Mouse (Mus musculus): ENCODE results near the gene Gm21992. TPM values are rescaled to one million over a fixed set of nuclear protein-coding genes. Genes with fewer than 3 reads are reported as not detected.

Gm21992 gene
- total and polyA plus RNA-seq, 2 experiments, result 4.8 to 23.6 TPM

DNA sequence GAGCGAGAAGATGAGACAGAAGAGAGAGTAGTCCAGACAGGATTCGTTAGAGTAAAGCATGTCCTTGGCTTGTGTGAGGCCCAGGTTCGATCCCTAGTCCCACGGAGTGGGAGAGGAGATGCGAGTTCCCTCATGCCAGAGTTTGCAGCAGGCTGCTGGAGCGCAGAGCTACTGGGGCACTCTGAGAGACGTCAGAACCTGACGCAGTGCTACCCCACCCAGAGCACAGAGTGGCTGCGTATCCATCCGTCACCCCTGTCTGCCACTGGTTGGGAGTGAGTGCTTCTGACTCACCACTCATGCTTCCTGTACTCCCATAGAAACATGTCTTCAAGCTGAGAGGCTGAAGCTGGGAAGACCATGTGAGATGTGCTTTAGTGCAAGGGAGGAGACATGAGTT, 69.9 kb downstream of the Gm21992 start:
- Histone ChIP-seq H3K36me3 (ENCODE audit: control insufficient read depth, insufficient read depth, low read length) (peaks cover 59% of the 10 kb centered on the region), H3K4me3 (ENCODE audit: insufficient read depth, low read depth, low read length) (no peak overlapping the region), H3K27ac (replicated peaks; ENCODE audit: insufficient read depth, low read depth, low read length) (no peak overlapping the region), H3K4me1 (ENCODE audit: control insufficient read depth, insufficient read depth, low read length) (no peaks in the 10 kb centered on the region), H3K9ac (ENCODE audit: low read depth, low read length) (no peak overlapping the region), H3K27me3 (ENCODE audit: control insufficient read depth, insufficient read depth, low read length) (no peaks in the 10 kb centered on the region), H3K79me2 (ENCODE audit: control insufficient read depth, insufficient read depth, low read length) (no peaks in the 10 kb centered on the region)
- no peak for DNase-seq (ENCODE audit: extremely low read depth, low read depth, low spot score)
- 85% methylated on average over 10 of the region's 10 CpGs for WGBS
- TF ChIP-seq CTCF (IDR thresholded peaks at IDR 0.05; ENCODE audit: low read depth, low read length), result no peak
- no peak for TF ChIP-seq POLR2A (IDR thresholded peaks at IDR 0.05; ENCODE audit: extremely low read depth, insufficient read depth, low read length)

DNA sequence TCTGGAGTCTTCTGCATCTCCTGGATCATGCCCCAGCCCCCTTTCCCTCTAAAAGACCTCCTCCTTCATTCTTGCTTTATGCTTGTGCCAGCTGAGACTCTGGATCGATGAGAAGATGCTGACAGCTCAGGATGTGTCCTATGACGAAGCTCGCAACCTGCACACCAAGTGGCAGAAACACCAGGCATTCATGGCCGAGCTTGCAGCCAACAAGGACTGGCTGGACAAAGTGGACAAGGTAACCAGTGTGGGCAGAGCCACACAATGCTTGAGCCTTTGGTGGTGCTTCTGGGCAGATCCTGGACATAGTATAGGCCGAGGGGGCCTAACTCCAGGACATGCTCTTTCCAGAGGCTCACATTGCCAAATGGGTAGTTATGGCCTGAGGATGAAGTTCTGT, 71.7 kb downstream of the Gm21992 start:
- H3K27me3 ChIP-seq (ENCODE audit: control insufficient read depth, insufficient read depth, low read length), result no peaks in the 10 kb centered on the region
- 96% methylated on average over 5 of the region's 5 CpGs for WGBS
- TF ChIP-seq CTCF (IDR thresholded peaks at IDR 0.05; ENCODE audit: low read depth, low read length), result no peak
- no peak for TF ChIP-seq POLR2A (IDR thresholded peaks at IDR 0.05; ENCODE audit: extremely low read depth, insufficient read depth, low read length)

DNA sequence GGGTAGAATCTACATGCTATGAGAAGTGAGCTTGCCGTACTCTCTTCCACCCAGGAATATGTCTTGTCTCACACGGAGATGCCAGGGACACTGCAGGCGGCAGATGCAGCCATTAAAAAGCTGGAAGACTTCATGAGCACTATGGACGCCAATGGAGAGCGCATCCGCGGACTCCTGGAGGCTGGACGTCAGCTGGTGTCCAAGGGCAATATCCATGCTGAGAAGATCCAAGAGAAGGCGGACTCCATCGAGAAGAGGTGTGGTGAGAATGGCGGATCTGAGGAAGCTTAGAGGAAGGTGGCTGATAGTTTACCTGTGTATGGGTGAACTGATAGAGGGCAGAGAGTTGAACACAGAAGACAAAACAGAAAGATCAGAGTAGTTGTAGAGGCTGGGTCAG, 72.4 kb downstream of the Gm21992 start:
- Histone ChIP-seq H3K4me1 (ENCODE audit: control insufficient read depth, insufficient read depth, low read length) (no peaks in the 10 kb centered on the region), H3K27me3 (ENCODE audit: control insufficient read depth, insufficient read depth, low read length) (no peaks in the 10 kb centered on the region), H3K79me2 (ENCODE audit: control insufficient read depth, insufficient read depth, low read length) (no peaks in the 10 kb centered on the region), H3K36me3 (ENCODE audit: control insufficient read depth, insufficient read depth, low read length) (peaks cover 42% of the 10 kb centered on the region), H3K4me3 (ENCODE audit: insufficient read depth, low read depth, low read length) (no peak overlapping the region), H3K9ac (ENCODE audit: low read depth, low read length) (no peak overlapping the region), H3K27ac (replicated peaks; ENCODE audit: insufficient read depth, low read depth, low read length) (no peak overlapping the region)
- WGBS, result 96% methylated on average over 11 of the region's 11 CpGs
- TF ChIP-seq POLR2A (IDR thresholded peaks at IDR 0.05; ENCODE audit: extremely low read depth, insufficient read depth, low read length), result no peak
- no peak for TF ChIP-seq CTCF (IDR thresholded peaks at IDR 0.05; ENCODE audit: low read depth, low read length)
- no peak for DNase-seq (ENCODE audit: extremely low read depth, low read depth, low spot score)

More for the DNA sequence above, 71.7 kb downstream of the Gm21992 start:
- Histone ChIP-seq H3K79me2 (ENCODE audit: control insufficient read depth, insufficient read depth, low read length) (no peaks in the 10 kb centered on the region), H3K4me3 (ENCODE audit: insufficient read depth, low read depth, low read length) (no peak overlapping the region), H3K36me3 (ENCODE audit: control insufficient read depth, insufficient read depth, low read length) (peaks cover 47% of the 10 kb centered on the region), H3K9ac (ENCODE audit: low read depth, low read length) (no peak overlapping the region), H3K4me1 (ENCODE audit: control insufficient read depth, insufficient read depth, low read length) (no peaks in the 10 kb centered on the region), H3K27ac (replicated peaks; ENCODE audit: insufficient read depth, low read depth, low read length) (no peak overlapping the region)
- DNase-seq (ENCODE audit: extremely low read depth, low read depth, low spot score), result no peak

DNA sequence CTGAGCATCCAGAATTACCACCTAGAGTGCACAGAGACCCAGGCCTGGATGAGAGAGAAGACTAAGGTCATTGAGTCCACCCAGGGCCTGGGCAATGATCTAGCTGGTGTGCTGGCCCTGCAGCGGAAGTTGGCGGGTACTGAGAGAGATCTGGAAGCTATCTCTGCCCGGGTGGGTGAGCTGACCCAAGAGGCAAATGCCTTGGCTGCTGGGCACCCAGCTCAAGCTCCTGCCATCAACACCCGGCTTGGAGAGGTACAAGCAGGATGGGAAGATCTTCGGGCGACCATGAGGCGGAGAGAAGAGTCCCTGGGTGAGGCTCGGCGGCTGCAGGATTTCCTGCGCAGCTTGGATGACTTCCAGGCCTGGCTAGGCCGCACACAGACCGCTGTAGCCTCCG, 73.5 kb downstream of the Gm21992 start:
- 85% methylated on average over 13 of the region's 13 CpGs for WGBS
- Histone ChIP-seq H3K27ac (replicated peaks; ENCODE audit: insufficient read depth, low read depth, low read length) (no peak overlapping the region), H3K9ac (ENCODE audit: low read depth, low read length) (no peak overlapping the region), H3K4me3 (ENCODE audit: insufficient read depth, low read depth, low read length) (no peak overlapping the region), H3K27me3 (ENCODE audit: control insufficient read depth, insufficient read depth, low read length) (no peaks in the 10 kb centered on the region), H3K36me3 (ENCODE audit: control insufficient read depth, insufficient read depth, low read length) (peaks cover 34% of the 10 kb centered on the region), H3K4me1 (ENCODE audit: control insufficient read depth, insufficient read depth, low read length) (no peaks in the 10 kb centered on the region), H3K79me2 (ENCODE audit: control insufficient read depth, insufficient read depth, low read length) (no peaks in the 10 kb centered on the region)
- DNase-seq (ENCODE audit: extremely low read depth, low read depth, low spot score), result no peak
- TF ChIP-seq CTCF (IDR thresholded peaks at IDR 0.05; ENCODE audit: low read depth, low read length) (no peak), POLR2A (IDR thresholded peaks at IDR 0.05; ENCODE audit: extremely low read depth, insufficient read depth, low read length) (no peak)

DNA sequence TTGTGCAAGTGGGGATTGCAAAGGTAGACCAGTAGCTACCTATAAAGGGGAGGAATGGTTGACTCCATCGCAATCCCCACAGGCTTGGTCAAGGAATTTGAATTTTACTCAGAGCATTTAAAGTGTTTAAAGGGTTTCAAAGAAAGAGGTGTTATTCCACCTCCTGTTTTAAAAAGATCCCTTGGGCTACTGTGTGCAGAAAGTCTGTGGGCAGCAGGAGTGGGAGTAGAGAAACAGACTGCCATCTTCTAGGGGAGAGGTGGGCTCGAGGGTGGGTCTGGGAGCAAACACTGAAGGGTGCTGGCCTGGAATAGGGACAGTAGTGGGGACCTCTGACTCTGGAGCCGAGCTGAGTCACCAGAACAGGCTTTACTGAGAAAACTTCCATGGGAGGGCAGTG, 78.4 kb downstream of the Gm21992 start:
- no peak for TF ChIP-seq CTCF (IDR thresholded peaks at IDR 0.05; ENCODE audit: low read depth, low read length)
- no peak for TF ChIP-seq POLR2A (IDR thresholded peaks at IDR 0.05; ENCODE audit: extremely low read depth, insufficient read depth, low read length)
- Histone ChIP-seq H3K4me1 (ENCODE audit: control insufficient read depth, insufficient read depth, low read length) (no peaks in the 10 kb centered on the region), H3K79me2 (ENCODE audit: control insufficient read depth, insufficient read depth, low read length) (no peaks in the 10 kb centered on the region), H3K4me3 (ENCODE audit: insufficient read depth, low read depth, low read length) (no peak overlapping the region), H3K36me3 (ENCODE audit: control insufficient read depth, insufficient read depth, low read length) (peaks cover 28% of the 10 kb centered on the region), H3K27me3 (ENCODE audit: control insufficient read depth, insufficient read depth, low read length) (no peaks in the 10 kb centered on the region), H3K27ac (replicated peaks; ENCODE audit: insufficient read depth, low read depth, low read length) (no peak overlapping the region), H3K9ac (ENCODE audit: low read depth, low read length) (no peak overlapping the region)
- 83% methylated on average over 3 of the region's 3 CpGs for WGBS
- no peak for DNase-seq (ENCODE audit: extremely low read depth, low read depth, low spot score)

DNA sequence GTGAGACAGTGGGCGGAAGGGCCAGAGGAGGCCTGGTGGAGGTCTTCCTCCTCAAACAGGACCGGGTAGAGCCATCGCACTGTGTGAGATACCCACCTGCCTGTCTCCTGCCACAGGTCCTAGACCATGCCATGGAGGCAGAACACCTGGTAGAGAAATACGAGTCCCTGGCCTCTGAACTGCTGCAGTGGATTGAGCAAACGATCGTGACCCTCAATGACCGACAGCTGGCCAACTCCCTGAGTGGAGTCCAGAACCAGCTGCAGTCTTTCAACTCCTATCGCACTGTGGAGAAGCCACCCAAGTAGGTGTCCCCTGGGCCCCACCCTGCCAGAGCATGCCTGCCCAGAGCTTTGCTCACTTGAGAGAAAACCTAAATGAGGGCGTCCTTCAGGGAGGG, 82.2 kb downstream of the Gm21992 start:
- Histone ChIP-seq H3K27ac (replicated peaks; ENCODE audit: insufficient read depth, low read depth, low read length) (no peak overlapping the region), H3K4me3 (ENCODE audit: insufficient read depth, low read depth, low read length) (no peak overlapping the region), H3K27me3 (ENCODE audit: control insufficient read depth, insufficient read depth, low read length) (no peaks in the 10 kb centered on the region), H3K9ac (ENCODE audit: low read depth, low read length) (no peak overlapping the region), H3K4me1 (ENCODE audit: control insufficient read depth, insufficient read depth, low read length) (no peaks in the 10 kb centered on the region), H3K36me3 (ENCODE audit: control insufficient read depth, insufficient read depth, low read length) (peaks cover 48% of the 10 kb centered on the region), H3K79me2 (ENCODE audit: control insufficient read depth, insufficient read depth, low read length) (peaks cover 6% of the 10 kb centered on the region; the same call in 1 of the 2 replicates)
- WGBS, result 57% methylated on average over 9 of the region's 9 CpGs
- TF ChIP-seq POLR2A (IDR thresholded peaks at IDR 0.05; ENCODE audit: extremely low read depth, insufficient read depth, low read length) (no peak), CTCF (IDR thresholded peaks at IDR 0.05; ENCODE audit: low read depth, low read length) (no peak)
- DNase-seq (ENCODE audit: extremely low read depth, low read depth, low spot score), result peak; percentile 55

All from liver, adult 2 months (tissue).